Mouse (Mus musculus) skeletal muscle tissue, adult 2 months (tissue): ENCODE results near the gene Slc38a9.
A peak's percentile ranks its signal among the peaks of the same experiment; 100 is the strongest.
"Not testable (repeated sequence)": the region's sequence is repeated elsewhere in the genome, so short reads cannot be mapped to it uniquely, and the experiment has no call there.

Experiments
- DNase-seq: peaks from one replicate; pipeline ENCODE4 v3.0.0-alpha.2; 2012; ENCODE audit warnings: low read depth, low spot score

The Slc38a9 gene

GRCm38 (mm10) chr13:112683970-112684369 lies 23.4 kb downstream of the Slc38a9 start:
- no peak for DNase-seq

GRCm38 (mm10) chr13:112686155-112686554 lies 25.6 kb downstream of the Slc38a9 start:
- DNase-seq = no peak

GRCm38 (mm10) chr13:112692870-112693553 lies 32.5 kb downstream of the Slc38a9 start:
- DNase-seq = no peak

GRCm38 (mm10) chr13:112695526-112696240 lies 35.1 kb downstream of the Slc38a9 start:
- DNase-seq = no peak

GRCm38 (mm10) chr13:112701256-112701655 lies 40.7 kb downstream of the Slc38a9 start:
- DNase-seq = no peak

- DNase-seq = no peak
Measured at GRCm38 (mm10) chr13:112706351-112706750, 45.8 kb downstream of the Slc38a9 start.

- no peak for DNase-seq
Measured at GRCm38 (mm10) chr13:112720078-112720736, 59.7 kb downstream of the Slc38a9 start.

GRCm38 (mm10) chr13:112721946-112722729 lies 61.6 kb downstream of the Slc38a9 start:
- peak; percentile 58 for DNase-seq

- not testable (repeated sequence) for DNase-seq
Measured at GRCm38 (mm10) chr13:112724260-112724659, 63.7 kb downstream of the Slc38a9 start.

GRCm38 (mm10) chr13:112726002-112726401 lies 65.5 kb downstream of the Slc38a9 start:
- peak; percentile 50 for DNase-seq

- no peak for DNase-seq
Measured at GRCm38 (mm10) chr13:112733311-112733710, 72.8 kb downstream of the Slc38a9 start.

- DNase-seq = no peak
Measured at GRCm38 (mm10) chr13:112734906-112735713, 74.6 kb downstream of the Slc38a9 start.

- no peak for DNase-seq
Measured at GRCm38 (mm10) chr13:112736407-112736806, 75.9 kb downstream of the Slc38a9 start.

GRCm38 (mm10) chr13:112737110-112737509 lies 76.6 kb downstream of the Slc38a9 start:
- DNase-seq = no peak

GRCm38 (mm10) chr13:112738005-112738404 lies 77.5 kb downstream of the Slc38a9 start:
- DNase-seq = no peak

GRCm38 (mm10) chr13:112740073-112740472 lies 79.5 kb downstream of the Slc38a9 start:
- no peak for DNase-seq

GRCm38 (mm10) chr13:112742076-112742830 lies 81.7 kb downstream of the Slc38a9 start:
- DNase-seq = no peak

GRCm38 (mm10) chr13:112743647-112744046 lies 83.1 kb downstream of the Slc38a9 start:
- DNase-seq = no peak

- peak; percentile 76 for DNase-seq
Measured at GRCm38 (mm10) chr13:112744061-112744849, 83.7 kb downstream of the Slc38a9 start.
